Mouse (Mus musculus) thymus, postnatal 10 days (tissue): Measurements from ENCODE around the gene Tmem247.
A peak's percentile ranks its signal among the peaks of the same experiment; 100 is the strongest.

Source experiments
- DNase-seq, 2 experiments: peaks; one replicate each; pipeline ENCODE4 v3.0.0; 2021; ENCODE audit warnings: low spot score in 2 of 2

Gene Tmem247

DNA sequence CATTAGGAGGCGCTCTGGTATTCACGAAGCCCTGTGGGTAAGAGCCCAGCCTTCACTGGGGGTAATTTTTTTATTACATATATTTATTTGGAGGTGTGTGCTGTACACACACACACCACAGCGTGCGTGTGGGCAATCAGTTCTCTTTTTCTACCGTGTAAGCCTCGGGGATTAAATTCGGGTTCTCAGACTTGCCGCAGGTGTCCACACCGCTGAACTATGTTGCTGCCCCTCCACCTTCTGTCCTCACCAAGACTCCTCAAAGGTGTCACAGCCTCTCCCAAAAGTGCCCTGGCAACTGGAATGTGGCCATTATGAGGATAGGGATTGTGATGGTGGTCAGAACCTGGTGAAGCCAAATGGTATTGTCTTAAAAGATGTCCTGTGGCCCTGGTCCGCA is at the start of gene Tmem247:
Gene Tmem247 (plus strand): TSS at position 301 of the 400 bp plus-strand sequence.
- DNase-seq: no peak

DNA sequence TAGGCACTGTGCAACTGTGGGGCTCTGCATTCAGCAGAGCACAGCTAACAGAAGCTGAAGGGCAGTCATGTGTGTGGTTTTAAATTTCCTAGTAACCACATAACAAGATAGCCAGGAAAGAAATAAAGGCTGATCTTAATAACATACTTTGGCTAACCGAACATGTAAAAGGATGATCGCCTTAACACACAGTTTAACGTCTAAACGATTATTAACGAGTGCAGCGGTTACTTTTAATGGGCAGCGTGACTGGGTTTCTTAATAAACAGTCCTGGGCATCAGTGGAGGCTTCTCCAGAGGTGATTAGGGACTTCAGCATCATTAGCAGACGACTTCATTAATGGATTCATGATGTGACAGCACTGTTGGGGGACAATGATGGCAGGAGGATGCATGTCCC is 46.6 kb upstream of the Tmem247 start:
- no peak for DNase-seq

GRCm38 (mm10) chr17:86872643-86873042 is 44.5 kb upstream of the Tmem247 start:
- no peak for DNase-seq

- DNase-seq: no peak
Observed at GRCm38 (mm10) chr17:86876940-86877339, 40.2 kb upstream of the Tmem247 start.

DNA sequence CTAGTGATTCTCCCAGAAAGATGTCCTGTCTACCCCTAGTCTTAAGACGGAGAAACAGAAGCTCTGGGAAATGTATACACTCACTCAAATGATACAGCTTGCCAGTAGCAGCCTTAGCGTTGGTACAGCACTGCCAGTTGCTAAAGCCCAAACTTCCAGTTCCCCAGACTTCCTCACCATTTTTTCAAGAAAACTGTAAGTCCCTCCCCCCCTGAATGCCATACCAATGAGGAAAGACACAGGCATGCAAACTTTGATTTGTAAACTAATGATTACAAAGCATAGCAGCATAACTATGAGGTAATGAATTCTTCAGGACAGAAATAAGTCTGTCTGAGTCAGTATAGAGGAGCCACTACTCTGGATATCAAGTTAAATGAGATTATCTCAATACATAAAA is 39.4 kb upstream of the Tmem247 start:
- DNase-seq: no peak

DNA sequence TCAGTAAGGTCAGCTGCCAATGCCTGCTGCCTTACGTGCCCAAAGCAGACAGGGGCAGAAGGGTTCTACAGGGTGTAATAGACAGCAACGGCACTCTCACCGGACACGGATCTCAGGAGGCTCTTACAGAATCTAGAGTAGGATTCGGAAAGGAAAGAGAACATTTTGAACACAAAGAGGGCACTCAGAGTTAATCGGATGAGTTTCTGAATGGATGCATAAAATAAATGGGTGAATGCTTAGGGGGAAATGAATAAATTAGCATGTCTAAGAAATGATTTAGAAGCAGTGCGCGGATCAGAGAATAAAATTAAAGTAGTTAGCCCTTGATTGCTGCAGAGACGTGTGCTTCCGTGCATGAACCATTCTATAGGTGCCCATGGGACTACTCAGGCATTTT is 37.1 kb upstream of the Tmem247 start:
- no peak for DNase-seq

GRCm38 (mm10) chr17:86880461-86881044 is 36.6 kb upstream of the Tmem247 start:
- no peak for DNase-seq

GRCm38 (mm10) chr17:86895191-86895590 is 22.0 kb upstream of the Tmem247 start:
- DNase-seq: no peak

GRCm38 (mm10) chr17:86897486-86898165 is 19.5 kb upstream of the Tmem247 start:
- DNase-seq: no peak

- no peak for DNase-seq
Observed at GRCm38 (mm10) chr17:86899821-86900220, 17.3 kb upstream of the Tmem247 start.

- no peak for DNase-seq
Observed at GRCm38 (mm10) chr17:86900564-86900963, 16.6 kb upstream of the Tmem247 start.

GRCm38 (mm10) chr17:86902399-86903067 is 14.6 kb upstream of the Tmem247 start:
- DNase-seq: no peak

GRCm38 (mm10) chr17:86903596-86903995 is 13.6 kb upstream of the Tmem247 start:
- DNase-seq: peak; percentile 25 to 52

GRCm38 (mm10) chr17:86904206-86904605 is 12.9 kb upstream of the Tmem247 start:
- DNase-seq: no peak

DNA sequence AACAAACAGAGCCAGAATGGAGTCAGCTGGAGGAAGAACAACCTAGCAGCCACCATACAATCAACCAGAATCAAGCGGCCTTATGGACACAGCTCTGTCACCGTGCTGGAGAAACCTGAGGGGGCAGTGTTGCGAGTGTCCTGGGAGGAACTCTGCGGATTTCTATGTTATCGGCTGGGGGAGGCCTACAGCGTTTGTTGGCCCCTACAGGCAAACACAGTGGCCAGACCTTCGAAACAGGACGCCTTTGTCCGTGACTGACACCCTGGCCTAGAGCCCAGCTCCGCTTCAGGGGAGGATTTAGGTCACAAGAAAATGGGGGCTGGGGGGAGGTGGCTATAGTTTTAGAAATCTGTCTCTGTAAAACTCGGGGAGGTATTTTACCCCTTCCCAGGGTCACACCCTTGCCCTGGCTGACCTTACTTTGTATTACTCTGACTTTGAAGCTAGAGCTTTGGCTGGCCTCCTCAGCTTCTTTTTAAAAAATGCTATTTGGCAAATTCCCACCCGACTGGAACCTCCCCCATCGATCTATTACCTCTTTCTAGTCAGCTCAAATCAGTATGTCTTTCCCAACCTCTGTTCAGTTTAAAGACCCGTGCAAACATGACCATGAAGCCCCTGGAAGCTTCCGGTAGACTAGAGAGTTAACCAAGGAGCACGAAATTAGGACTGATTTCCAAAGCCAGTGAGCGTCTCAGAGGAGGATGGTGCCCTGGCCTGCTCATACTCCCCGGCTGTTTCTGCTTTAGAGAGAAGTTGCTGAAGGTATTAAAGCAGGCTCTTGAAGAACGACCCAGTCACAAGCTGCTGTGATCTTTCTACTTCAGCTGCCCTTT is 11.6 kb upstream of the Tmem247 start:
- no peak for DNase-seq

DNA sequence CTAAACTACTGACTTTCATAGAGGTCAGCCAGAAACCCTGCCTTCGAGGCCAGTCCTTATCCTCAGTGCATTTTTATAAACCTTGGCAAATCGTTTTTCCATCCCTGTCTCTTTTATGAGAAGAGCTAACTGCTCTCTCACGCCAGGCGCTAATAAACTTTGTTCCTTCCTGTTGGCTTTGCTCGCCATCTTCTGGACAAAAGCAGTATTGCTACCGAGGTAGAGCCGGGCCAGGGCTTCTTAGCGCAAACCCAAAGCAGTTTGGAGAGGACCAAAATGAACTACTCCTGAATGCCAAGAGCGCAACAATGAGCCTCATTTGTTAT is 11.0 kb upstream of the Tmem247 start:
- DNase-seq: peak; percentile 56 to 82

- DNase-seq: no peak
Observed at GRCm38 (mm10) chr17:86906601-86907000, 10.5 kb upstream of the Tmem247 start.

GRCm38 (mm10) chr17:86907092-86907491 is 10.1 kb upstream of the Tmem247 start:
- no peak for DNase-seq

DNA sequence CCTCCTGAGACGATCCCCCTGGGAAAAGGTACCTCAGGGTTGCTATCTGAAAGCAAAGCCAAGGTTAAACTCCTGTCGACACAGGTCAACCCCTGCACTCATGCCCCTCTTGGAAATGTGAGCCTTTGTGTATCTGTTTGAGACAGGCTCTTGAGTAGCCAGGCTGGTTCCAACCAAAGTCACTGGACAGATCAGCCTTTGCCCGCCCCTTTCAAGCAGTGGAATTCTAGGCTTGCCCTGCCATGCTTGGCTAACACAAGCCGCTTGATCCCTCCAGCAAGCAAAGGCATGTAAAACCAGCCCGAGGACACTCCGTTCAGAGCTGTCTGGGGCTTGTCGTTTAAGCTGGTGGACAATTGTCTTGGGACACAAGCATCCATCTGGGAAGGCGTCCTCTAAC is 8.8 kb upstream of the Tmem247 start:
- DNase-seq: no peak

DNA sequence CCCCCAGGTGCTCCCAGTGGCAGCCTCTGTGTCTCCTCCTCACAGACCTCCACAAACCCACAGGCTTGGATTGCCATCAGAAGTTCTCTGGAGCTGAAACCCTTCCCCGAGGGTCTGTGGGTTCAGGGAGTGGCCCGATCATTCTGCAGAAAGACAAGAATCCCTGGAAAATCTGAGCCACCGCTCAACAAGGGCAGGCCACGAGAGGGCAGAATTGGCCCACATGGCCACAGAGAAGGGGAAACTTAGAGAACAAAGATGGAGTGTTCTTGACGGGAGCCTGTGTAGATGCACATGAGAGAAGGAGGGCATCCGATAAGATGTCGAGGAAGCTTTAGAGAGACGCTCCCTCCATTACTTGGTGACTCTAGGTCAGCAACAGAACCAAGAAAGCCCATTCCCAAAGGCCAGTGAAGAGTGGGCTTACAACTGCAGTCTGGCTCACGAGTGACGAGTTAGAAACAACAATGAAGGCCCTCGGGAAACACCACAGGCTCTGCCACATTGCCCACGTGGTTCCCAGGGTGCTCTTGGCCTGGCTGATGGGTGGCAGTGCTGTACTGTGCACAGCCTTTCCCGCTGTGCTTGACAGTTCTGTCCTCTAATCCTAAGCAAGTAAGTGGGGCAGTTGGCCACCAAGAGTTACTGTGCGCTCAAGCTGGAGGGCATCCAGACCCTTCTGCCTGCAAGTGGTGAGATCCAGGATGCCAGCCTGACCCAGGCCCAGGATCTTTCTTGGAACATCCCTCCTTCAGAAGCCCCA is 7.2 kb upstream of the Tmem247 start:
- DNase-seq: no peak

- DNase-seq: no peak
Observed at GRCm38 (mm10) chr17:86911261-86911660, 5.9 kb upstream of the Tmem247 start.
